Mouse (Mus musculus) brain, embryonic 18.5 days (tissue): ENCODE measurements around the gene Parvb.
"Not testable (repeated sequence)": the region's sequence is repeated elsewhere in the genome, so short reads cannot be mapped to it uniquely, and the experiment has no call there.

Source experiments
- DNase-seq: peaks from one replicate; pipeline ENCODE4 v3.0.0-alpha.2; 2012; ENCODE audit warnings: low read depth, low spot score

Gene Parvb

DNA sequence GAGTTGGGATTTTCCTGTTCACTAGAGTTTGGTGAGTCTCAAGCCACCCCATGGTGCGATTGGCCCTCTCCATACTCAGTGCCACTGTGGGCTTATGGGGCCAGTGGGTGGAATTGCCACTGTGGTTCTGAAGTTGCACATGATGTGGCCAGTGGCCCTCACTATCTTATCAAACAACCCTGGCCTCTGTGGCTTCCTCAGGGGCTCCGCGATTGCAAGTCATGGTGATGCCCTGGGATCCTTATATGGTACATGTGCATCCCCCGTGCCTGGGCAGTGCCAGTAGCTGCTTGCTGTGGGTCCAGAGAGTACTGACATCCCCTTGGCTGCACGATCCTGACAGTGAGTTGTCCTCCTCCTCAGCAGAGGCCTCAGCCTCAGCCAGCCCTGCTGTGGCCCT is 25.0 kb downstream of the Parvb start:
- DNase-seq: no peak

DNA sequence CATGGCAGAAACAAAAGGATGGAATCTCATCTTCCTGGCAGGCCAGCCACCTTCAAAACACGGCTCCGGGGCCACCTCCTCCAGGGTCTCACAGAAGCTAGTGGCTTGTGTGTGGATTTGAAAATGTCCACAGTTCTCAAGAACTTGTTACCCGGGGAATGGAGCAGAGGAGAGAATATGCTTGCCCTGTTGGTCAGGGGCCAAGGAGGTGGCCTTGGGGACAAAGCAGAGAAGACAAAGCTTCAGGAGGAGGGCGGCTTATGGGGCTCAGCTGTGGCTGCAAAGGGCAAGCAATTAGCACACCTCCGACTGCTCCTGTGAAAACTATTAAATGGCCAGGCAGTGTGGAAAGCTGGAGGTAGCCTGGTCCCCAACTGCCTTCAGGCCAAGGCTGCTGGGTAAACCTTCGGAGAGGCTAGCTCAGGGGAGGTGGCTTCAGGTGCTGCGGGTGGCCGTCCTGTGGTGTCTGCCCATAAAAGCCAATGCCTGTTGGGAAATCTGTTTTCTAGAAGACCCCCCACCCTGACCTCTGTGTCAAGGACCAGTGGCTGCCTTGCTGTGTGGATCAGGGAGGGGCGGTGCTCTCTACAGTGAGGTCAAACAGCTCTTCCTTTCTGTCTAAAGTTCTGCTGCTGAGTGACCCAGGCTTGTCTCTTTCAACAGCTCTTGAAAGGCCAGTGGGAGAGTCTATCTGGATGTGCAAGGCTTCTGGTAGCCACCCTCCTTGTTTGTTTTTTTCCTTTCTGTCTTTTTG is 26.9 kb downstream of the Parvb start:
- no peak for DNase-seq

DNA sequence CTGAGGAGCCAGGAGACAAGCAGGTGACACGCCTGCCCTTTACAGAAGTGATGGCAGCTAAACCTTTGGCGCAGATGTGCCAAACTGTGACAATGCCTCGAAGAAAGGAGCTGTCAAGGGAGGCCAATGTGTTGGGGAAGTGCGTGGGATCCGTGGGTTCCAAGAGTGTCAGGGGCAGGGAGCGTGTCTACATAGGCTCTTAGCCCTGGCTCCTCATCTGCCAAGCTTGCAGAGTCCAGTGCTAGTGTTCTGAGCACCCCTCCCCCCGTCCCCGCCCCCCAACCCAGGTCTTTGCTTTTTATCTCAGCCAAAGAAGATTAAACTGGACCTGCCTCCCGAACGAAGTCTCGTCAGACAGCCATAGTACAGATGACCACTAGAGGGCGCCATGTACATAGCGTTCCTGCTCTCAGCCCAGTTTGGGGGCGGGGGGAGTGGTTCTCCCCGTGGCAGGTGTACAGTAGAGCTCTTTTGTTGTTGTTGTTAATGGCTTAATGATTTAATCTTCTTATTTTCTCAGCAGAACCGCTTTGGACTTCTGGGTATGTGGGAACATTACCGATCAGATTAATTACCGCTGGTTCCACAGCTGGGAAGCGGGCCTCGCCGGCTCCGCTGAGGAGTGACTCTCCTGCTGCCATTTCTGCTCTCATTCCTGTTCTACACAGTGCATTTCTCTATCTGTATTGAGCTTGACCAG is 28.4 kb downstream of the Parvb start:
- peak; percentile 75 for DNase-seq

DNA sequence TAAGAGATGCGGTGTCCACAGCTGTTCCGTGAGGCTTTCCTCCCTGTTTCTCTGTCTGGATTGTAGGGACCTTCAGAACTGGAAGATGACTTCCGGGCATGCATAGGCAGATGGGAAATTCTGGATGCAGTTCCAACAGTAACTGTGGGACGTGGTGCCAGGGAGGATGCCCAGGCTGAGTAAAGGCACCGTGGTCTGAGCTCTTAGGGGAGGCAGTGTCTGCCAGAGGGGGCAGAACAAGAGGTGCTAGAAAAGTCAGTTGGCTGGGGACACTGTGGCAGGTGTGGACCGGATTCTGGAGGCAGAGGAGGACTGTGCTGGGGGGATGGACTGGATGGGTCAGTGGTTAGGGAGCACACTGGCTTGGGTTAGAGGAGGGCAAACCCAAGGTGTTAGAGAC is 30.8 kb downstream of the Parvb start:
- no peak for DNase-seq

DNA sequence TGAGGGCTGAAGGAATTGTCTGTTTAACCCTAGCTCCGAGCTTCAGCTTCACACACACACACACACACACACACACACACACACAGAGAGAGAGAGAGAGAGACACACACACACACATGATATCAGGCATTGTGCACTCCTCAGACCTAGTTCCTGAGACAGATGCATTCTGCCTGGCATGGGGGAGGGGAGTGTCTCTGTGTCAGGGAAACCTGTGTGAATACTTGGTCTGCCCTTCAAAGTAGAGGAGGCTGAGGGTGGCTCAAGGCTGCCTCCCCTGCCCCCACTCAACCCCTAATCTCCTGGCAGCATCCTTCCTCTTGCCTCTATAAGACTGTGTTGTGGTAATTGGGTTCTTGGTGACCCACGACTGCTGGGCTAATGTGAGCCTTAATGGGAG is 31.7 kb downstream of the Parvb start:
- DNase-seq: no peak

DNA sequence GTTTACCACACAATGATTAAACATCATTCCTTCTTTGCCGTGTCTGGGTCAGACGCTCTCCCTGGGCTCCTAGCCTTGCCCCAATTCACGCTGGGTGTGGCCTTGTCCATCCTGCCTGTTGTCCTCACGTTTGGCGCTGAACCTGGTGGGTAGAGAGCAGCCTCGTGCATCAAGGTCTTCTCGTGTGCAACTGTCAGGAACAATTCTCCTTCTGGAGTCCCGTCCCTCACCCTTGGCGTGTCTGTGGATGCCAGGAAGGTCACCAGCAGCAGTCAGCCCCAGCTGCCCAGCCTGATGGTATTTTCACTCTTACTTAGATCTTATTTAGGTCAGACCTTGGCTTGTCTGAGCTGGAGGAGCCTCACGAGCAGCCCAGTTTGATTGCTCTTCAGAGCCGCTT is 33.3 kb downstream of the Parvb start:
- no peak for DNase-seq

DNA sequence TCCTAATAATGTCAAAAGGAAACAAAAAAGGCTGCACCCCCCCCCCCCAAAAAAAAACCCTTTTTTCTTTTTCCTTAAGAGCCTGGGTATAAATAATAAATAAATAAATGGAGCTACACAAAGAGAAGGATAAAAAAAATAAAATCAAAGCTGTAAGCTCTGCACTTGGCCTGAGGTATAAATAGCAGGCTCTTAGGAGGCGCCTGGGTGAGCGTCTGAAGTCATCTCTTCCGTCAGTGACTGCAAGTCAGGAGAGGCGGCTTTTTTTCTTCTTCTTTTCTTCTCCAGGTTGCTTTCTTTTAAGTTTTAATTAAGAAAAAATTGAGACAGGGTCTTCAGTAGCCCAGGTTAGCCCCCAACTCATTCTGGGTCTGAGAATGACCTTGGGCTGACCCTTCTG is 34.4 kb downstream of the Parvb start:
- DNase-seq: no peak

DNA sequence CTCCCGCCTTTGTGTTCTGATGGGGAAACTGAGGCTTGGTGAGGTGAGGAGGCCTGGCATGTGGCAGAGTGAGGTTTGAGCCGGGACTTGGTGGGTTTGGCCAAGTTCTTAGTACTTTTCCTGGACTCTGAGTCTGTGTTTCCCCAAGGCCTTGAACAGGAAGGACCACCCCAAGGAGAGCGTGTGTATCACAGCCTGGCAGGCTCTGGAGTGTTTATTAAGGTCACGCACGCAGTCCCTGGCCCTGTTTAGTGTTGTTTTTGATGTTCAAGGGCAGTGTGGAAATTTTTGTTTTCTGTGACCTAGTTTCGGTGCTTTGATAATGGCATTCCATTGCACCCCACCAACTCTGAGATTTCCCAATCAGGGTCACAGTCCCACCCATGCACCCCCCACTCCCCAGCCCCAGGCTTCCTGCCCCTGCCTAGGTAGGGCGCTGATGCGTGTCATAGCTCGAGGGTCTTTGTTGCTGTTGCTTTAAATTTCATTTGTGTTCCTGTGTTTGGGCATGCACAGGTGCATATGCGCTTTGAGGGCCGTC is 35.9 kb downstream of the Parvb start:
- DNase-seq: no peak

DNA sequence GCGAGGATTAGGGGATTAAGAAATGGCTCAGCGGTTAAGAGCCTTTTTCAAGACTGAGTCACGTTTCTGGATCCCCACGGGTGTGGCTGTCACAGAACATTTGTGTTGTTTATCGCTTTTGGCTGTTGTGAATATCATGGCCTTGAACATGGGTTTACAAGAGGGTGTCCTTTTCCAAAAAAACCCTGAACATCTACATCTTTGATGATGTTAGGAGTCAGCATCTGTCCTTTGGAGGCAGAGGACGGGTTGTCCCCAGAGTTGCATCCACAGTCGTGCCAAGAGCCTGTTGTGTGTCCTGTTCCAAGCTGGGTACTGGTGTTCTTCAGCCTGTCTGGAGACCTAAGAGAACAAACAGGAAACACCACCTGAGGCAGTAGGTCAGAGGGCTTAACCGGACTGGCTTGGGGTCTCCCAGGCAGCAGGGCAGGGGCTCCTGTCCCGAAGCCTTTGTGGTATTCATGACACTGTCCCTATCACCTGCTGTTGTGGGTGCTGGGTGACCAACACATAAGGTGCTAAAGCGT is 37.3 kb downstream of the Parvb start:
- DNase-seq: no peak

DNA sequence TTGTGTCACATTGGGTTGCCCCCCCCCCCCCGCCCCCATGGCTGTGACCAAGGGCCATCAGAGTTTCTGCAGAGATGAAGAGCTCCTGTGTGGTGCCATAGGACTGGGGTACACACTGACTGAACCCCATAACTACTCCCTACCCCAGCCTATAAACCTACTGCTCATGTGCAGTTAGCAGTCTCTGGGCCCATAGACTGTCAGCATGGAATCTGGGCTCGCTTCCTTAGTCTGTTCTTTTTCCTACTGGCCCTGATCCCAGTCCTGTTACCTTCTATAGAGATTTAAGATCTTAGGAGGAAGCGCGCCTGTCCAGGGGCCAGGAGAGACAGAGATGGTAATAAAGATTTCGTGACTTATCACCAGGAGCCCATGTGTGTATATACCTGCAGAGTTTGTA is 38.2 kb downstream of the Parvb start:
- no peak for DNase-seq

DNA sequence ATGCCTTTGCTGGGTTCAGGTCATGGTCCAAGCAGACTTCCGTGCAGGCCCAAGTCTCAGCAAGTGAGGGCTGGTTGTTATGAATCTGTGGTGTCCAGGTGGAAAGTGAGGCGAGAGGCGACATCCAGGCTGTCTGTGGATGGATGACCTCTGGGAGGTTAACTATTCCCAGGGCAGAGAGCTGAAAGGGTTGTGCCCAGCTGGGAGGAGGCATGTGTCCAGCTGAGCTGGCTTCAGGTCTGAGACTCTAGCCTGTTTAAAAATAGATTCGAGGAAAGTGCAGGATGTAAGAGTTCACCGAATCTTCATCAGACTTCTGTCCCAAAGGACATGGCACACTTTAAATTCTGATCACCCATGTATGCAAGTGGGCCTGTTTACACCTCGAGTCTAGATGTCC is 38.6 kb downstream of the Parvb start:
- no peak for DNase-seq

DNA sequence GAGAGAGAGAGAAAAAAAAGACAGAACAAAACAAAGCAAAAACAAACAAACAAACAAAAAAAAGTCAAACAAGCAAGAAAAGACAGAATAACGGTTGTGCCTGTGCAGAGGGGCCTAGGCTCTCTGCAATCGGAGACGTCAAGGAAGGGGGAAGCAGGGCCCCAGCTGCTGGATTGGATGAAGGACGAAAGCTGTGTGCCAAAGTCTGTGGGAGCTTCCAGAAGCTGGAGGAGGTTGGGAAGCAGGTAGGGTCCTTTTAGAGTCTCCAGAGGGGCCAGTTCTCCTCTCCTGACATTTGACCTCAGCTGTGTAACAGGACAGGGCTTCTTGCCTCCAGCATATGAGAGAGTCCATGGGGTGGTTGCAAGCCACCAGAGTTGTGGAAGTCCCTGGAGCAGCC is 44.2 kb downstream of the Parvb start:
- no peak for DNase-seq

DNA sequence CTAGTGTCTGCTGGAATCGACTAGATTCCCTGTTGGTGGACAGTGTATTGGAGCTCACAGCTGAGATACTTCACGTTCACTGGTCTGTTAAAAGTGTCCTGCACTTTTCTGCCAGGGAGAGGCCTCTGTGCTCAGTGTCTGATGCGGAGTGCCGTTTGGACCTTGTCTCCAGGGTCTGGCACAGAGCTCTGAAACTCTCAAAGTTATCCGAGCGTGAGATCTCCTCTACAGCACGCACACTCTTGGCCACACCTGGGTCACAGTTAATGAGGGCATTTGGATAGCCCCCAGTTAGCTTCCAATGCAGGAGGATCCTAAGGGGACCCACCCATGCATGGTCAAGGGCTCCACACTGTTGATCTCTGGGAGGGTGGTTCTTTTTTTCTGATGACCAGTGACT is 46.2 kb downstream of the Parvb start:
- no peak for DNase-seq

DNA sequence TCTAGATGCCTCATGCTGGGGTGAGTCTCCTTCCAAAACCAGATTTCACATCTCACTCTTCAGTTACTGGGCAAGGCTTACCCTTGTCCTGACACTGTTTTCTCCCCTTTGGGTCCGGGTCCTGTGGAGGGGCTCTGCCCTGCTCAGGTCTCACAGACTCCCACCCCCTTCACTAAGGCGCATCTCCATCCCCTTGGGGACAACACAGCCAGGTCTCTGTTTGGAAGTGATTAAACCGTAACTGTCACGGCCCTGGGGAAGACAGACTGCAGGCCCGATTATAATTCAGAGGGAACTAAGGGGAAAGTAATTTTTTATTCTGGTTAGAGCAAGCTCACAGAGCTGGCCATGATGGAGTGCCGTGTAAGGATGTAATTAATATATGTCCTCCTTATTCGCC is 46.8 kb downstream of the Parvb start:
- DNase-seq: no peak

DNA sequence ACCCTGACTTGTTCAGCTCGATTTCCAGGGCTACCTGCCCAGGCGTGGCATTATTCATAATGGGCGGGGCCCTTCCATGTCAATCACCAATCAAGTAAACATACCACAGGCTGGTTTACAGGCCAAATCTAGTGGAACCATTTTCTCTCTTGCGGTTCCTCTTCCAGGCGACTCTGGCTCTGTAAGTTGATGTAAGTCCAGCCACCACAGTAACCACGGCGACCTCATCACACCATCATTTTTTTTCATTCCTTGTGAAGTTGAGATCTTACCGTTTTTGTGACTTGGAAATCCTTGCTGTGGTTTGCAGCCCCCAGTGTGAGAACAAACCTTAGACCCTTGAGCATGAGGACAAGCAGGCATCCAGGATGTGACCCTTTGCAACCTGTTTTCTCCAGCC is 48.5 kb downstream of the Parvb start:
- DNase-seq: no peak

DNA sequence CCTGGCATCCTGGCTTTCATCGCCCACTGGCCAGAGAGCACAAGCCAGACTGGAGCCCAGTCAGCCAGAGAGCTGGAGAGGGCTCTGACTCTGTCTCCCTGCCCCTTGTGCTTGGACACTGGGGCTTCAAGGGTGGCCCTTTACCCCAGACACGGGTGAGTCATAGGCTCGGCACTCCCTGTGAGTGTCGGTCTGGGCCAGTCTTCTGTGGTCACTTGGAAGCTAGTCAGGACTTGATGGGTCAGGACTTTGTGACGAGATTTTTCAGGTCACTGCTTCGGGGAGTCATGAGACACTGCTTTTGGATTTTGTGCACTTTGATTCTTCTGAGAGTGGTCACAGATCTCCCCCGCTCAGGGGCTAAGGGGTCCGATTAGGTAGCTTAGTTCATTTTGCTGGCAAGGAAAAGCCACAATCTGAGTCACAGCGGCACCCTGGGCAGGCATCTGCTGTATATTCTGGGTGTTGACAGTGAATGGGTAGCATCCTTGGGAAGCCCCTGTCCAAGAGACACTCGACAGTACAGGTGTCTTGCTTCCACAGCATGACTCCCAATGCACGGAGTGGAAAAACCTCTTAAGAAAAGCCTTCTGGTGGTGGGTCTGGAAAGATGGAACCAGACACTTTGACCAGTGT is 49.0 kb downstream of the Parvb start:
- no peak for DNase-seq

DNA sequence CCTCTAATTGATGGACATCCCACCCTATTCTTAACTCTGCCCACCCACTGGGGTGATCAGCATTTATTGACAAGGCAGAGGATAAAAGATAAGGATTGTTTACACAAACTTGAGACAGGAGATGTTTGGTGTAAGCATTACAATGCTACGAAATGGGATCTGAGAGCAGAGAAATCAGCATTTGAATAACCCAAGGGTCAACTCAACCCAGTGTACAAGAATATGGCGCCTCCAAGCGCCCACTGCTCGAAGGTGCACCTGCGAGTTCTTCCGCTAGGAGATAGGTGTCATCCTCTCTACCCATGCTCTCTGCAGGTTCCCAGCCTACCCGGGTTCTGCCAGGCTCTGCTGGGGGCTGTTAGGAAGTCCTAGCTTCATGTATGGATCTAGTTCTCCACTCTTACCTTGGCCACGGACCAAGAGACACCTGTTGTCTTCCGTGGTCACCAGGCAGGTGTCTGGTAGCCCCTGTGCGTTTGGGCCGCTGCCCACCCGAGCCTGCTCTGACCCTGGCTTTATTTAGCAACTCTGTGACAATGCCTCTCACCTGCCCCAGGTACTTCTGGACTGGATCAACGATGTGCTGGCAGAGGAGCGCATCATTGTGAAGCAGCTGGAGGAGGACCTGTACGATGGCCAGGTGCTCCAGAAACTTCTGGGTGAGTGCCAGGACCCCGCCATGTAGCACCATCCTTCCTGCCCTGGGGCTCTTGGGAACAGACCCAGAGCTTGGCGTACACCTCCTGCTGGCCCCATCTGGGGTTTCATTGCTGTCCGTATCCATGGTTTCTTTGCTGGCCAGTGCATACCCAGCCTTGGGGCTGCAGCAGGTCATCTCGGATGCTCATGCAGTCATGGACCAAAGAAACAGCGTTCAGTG is 50.6 kb downstream of the Parvb start:
- no peak for DNase-seq

DNA sequence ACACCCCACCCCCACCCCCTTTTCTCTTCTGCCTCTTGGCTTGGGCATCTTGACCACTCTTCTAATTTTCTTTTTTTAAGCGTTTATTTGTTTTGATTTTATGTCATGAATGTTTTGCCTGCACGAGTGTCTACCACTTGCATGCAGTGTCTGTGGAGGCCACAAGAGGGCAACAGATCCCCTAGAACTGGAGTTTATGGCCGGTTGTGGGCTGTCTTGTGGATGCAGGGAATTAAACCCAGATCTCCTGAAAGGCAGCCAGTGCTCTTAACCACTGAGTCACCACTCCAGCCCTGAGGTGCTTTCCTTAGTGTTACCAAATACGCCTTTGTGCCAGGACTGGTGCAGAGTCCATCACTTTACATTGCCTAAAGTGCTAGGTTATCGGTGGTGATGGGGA is 52.2 kb downstream of the Parvb start:
- DNase-seq: no peak

DNA sequence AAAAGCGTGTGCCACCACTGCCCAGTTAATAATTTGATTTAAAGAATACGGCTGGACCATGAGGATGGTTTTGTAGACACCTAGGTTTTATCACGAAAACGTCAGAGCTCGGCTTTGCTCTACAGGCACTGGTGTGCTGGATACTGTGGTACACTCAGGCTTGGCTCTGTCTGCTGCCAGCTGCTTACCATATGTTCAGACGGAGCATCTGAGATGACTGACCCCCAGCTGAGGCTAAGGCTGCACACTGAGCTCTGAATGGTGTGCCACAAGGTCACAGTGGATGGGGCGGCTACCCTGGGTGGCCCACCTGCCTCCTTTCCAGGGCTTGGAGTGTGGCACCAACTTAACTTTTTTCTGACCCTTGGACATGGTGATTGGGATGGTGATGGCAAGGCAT is 53.6 kb downstream of the Parvb start:
- no peak for DNase-seq

DNA sequence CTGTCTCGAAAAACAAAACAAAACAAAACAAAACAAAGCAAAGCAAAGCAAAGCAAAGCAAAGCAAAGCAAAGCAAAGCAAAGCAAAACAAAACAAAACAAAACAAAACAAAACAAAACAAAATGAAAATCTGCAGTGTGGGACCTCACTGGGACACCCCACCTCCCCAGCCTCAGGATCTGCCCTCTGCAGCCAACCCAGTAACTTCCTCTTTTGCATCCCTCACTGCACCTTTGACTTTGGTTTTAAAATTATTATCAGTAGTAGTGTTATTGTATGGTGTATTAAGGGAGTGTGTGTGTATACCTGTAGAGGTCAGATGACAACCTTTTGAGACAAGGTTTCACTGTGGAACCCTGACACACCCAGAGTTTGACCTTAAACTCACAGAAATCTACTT is 57.1 kb downstream of the Parvb start:
- DNase-seq: not testable (repeated sequence)

DNA sequence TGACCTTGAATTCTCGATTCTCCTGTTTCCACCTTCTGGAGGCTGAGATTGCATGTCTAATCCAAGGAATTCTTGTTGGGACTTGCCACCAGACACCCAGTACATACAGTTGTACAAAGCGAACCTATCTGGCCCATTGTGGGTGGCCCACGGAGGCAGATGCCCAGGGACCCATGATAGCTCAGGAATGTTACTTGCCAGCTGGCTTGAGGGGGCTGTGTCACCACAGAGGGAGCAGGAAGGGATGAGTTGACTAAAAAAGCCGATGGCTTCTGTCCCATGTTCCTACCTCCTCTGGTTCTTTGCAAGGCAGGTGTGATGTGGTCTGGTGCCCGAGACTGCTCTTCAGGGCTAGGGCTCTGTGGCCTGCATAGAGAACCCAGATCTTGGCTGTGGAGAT is 59.3 kb downstream of the Parvb start:
- no peak for DNase-seq

DNA sequence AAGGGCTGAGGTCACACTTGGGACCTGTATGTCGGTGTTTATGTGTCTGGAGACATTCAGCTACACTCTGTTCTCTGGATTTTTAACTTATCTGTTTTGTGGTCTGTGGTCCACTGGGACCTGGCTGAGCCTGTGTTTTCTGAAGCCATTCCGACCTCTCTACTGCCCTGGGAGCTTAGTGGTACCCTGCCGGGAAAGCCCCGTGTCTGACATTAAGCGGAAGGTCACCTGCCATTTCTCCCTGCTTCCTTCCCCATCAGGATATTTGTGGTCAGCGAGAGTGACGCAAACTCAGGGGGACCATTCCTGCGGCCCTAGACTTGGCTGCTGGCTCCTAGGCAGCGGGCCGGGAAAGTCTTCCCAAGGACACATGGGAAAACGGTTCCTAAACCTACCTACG is 61.7 kb downstream of the Parvb start:
- no peak for DNase-seq
